Mouse (Mus musculus) G1E-ER4 (cell line): ENCODE results near the gene Zmynd12. TPM values are rescaled to one million over a fixed set of nuclear protein-coding genes. Genes with fewer than 3 reads are reported as not detected.

Experiments
- GATA1 ChIP-seq: IDR thresholded peaks from one replicate; pipeline ENCODE4 v1.8.0; 2012; ENCODE audit warnings: low read length, inconsistent platforms
- polyA plus RNA-seq: library from polyadenylated mRNA; stranded (reverse); fragments of >175 nt; gene quantifications from 2 replicates; pipeline ENCODE4 v1.2.3, GENCODE M21; 2012

Gene Zmynd12
- polyA plus RNA-seq, result 0.09 and 0.14 TPM in 2 replicates

GRCm38 (mm10) chr4:119422294-119422964 lies at the start of gene Zmynd12, which contains the start of gene Ppcs:
TSS of gene Zmynd12 (plus strand) at chr4:119422814.
TSS of gene Ppcs (minus strand) at chr4:119422420.
- TF ChIP-seq GATA1, result no peak

GRCm38 (mm10) chr4:119381471-119382190 lies 41.0 kb upstream of the Zmynd12 start:
- no peak for TF ChIP-seq GATA1

DNA sequence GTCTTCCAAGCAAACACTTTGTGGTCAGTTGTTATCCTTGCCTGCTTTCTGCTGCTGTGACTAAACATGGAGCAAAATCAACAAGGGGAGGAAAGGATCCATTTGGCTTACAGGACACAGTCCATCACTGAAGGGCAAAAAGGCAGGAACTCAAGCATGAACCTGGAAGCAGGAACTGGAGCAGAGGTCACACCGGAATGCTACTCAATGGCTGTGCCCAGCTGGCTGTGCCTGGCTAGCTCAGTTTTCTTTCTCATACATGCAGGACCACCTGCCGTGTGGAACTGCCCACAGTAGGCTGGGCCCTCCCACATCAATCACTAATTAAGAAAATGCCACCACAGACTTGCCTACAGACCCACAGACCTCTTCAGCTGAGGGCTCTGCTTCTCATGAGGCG lies 33.4 kb upstream of the Zmynd12 start:
- TF ChIP-seq GATA1, result no peak

DNA sequence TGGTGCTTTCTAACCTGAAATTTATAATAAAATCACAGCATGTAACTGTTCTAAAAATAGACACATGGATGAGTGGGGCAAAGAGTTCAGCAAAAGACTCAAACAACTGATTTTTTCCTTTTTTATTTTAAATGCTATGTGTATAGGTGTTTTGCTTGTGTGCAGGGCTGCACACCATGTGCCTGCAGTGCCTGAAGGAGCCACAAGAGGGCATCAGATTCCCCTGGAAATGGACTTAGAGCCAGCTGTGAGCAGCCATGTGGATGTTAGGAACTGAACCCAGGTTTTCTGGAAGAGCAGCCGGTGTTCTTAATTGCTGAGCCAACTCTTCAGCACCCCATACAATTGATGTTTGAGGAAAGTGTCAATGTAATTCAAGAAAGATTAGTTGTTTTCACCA lies 32.2 kb upstream of the Zmynd12 start:
- TF ChIP-seq GATA1, result no peak

- no peak for TF ChIP-seq GATA1
These were observed 23.9 kb upstream of the Zmynd12 start for GRCm38 (mm10) chr4:119398751-119399150.

GRCm38 (mm10) chr4:119400896-119401295 lies 21.7 kb upstream of the Zmynd12 start:
- no peak for TF ChIP-seq GATA1

DNA sequence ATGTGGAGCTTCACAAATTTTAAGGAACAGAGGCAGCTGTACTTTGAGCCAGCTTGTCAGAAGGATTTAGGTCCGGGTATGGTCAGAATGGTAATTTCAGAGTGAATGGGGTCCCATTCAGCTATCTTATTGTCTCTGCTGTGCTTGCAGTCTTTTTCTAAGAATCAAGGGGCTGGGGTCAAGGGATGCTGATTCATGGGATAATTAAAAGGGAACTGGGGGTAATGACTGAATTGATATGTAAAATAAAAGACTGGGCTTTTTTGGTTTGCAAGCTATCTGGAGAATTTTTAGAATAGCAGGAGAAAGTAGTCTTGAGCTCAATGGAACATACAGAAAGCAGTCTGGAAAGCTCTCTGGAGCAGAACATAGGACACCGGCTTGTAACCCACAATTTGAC lies 19.2 kb upstream of the Zmynd12 start:
- TF ChIP-seq GATA1, result no peak

GRCm38 (mm10) chr4:119411877-119412650 lies 10.6 kb upstream of the Zmynd12 start:
- no peak for TF ChIP-seq GATA1

GRCm38 (mm10) chr4:119412791-119413190 lies 9.8 kb upstream of the Zmynd12 start:
- no peak for TF ChIP-seq GATA1

DNA sequence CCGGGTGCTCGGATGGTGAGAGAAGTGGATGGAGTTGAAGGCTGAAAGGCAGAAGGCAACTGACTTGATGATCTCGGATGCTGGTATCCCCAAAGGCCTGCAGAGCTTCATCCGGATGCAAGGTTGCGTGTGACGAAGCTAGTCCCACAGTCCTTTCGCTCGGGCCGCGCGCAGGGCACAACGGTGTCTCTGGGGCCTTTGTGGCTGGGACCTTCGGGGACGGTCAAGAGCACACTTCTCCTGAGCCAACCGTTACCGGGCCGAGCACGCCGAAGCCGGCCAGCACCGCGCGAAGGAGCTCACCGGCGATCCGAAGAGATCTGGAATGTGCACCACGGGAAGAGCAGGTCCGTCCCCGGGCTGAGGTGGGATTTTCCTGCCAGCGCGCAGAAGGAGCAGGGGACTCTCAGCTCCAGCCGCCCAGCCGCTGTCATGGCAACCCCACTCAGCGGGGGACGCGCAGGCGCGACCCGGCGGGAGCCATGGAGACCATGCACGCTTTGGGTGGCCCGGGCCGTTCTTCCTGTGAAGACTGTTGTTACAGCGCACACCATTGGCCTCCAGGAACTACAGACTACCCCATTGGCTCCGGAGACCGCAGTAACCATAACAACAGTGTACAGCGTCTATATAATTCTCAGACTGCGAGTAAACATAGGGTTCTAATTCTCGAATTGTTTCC lies 7.4 kb upstream of the Zmynd12 start, which contains the start of gene Ccdc30:
Gene Ccdc30, minus strand, starts transcription at position 450 of the 682 bp plus-strand sequence.
- no peak for TF ChIP-seq GATA1

GRCm38 (mm10) chr4:119417270-119417669 lies 5.3 kb upstream of the Zmynd12 start:
- TF ChIP-seq GATA1, result no peak

- TF ChIP-seq GATA1, result peak; percentile 87
These were observed 4.7 kb upstream of the Zmynd12 start for GRCm38 (mm10) chr4:119417894-119418293.

DNA sequence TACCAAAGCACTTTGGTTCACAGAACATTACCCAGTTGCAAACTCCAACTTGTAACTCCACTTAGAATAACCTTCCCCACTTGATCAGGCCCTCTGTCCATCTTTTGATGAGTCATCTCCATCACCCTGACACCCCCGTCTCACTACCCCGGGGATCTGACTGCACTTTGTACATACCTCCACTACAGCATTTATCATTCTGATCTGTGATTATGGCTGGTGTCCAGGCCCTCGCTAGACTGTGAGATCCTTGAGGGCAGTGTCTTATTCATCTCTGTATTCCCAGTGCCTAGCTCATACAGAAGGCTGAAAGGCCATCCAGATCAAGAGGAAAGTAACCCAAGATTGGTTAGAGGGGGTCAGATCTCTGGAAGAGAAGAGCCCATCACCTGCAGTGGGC lies 1.4 kb upstream of the Zmynd12 start:
- TF ChIP-seq GATA1, result no peak

GRCm38 (mm10) chr4:119421921-119422293 lies 707 bp upstream of the Zmynd12 start:
- TF ChIP-seq GATA1, result no peak

DNA sequence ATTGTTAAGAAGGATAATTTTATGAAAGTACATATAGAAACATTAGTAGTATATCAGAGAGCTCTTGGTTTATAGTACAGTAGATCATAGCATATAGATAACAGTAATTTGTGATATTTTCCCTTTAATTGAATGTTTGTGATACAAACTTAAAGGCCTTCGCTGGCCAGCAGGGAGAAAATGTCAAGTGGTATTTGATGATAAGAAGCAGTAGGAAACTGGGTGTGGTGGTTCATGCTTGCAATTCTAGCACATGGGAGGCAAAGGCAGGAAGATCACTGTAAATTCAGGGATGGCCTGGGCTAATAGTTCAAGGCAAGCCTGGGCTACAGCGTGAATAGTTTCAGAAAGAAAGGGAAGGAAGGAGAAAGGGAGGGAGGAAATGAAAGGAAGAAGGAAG lies 2.5 kb downstream of the Zmynd12 start:
- TF ChIP-seq GATA1, result no peak

DNA sequence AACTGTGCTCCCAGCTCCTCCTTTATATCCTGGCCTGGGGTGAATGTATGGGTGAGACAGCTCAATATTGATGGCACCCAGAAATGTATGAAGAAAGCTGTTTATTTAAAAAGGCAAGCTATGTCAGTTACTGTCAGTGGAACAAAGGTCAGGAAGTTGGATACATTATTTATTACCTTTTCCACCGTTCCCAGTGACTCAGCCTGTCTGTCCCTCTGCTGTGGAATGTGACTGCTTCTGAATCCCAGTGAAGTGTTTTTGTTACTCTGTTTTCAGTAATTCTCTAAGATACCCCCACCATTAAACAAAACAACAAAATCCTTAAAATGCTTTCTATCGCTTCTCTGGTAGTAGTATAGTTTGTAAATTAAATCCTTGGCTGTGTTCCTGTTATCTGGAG lies 3.0 kb downstream of the Zmynd12 start:
- TF ChIP-seq GATA1, result no peak
